Mouse (Mus musculus) forebrain, embryonic 10.5 days (tissue): ENCODE results near the gene Scnm1. TPM values are rescaled to one million over a fixed set of nuclear protein-coding genes. Genes with fewer than 3 reads are reported as not detected.

ENCODE experiments used
- DNase-seq: peaks from one replicate; pipeline ENCODE4 v3.0.0-alpha.2; 2017; ENCODE audit warnings: low spot score; ENCODE audit errors: extremely low spot score
- H3K27ac ChIP-seq: fragments of 300-500 bp; sonication (generic); 2 replicates; pipeline ENCODE4 v1.5.1; 2016; ENCODE audit warnings: mild to moderate bottlenecking
- H3K27me3 ChIP-seq: fragments of 300-500 bp; sonication (generic); 2 replicates; pipeline ENCODE4 v1.6.1; 2016; ENCODE audit warnings: mild to moderate bottlenecking; ENCODE audit not compliant: poor library complexity, severe bottlenecking
- H3K36me3 ChIP-seq: fragments of 300-500 bp; sonication (generic); replicated peaks from 2 replicates; pipeline ENCODE4 v1.6.1; 2016; ENCODE audit warnings: mild to moderate bottlenecking, moderate library complexity
- H3K4me1 ChIP-seq: fragments of 300-500 bp; sonication (generic); 2 replicates; pipeline ENCODE4 v1.6.1; 2016
- H3K4me3 ChIP-seq: fragments of 300-500 bp; sonication (generic); 2 replicates; pipeline ENCODE4 v1.5.1; 2016; ENCODE audit warnings: mild to moderate bottlenecking, moderate library complexity
- H3K9me3 ChIP-seq: fragments of 300-500 bp; sonication (generic); 2 replicates; pipeline ENCODE4 v1.6.1; 2016; ENCODE audit warnings: mild to moderate bottlenecking, moderate library complexity
- WGBS: fragments of 180-500 bp; shearing (Covaris S2); methylation state at CpG from one replicate; pipeline ENCODE4 v1.1.7; 2016; 5-methylcytosine and 5-hydroxymethylcytosine counted together
- polyA plus RNA-seq: library from polyadenylated mRNA; unstranded; fragments of >200 nt; fragmentation: Nextera tagmentation; extraction: Ambion mirVana; gene quantifications from 2 replicates; pipeline ENCODE4 v1.2.1, GENCODE M21; 2016

Gene Scnm1
- polyA plus RNA-seq, 1 experiment from 2014 or later: 75.8 TPM

- no peak for DNase-seq
- Histone ChIP-seq H3K4me3 (peak overlapping the region; percentile 2; the same call in 1 of the 2 replicates), H3K27ac (0 out of 2 replicates have a peak overlapping the region, but pooled peaks have one; percentile 20), H3K27me3 (peaks cover 59% of the 10 kb centered on the region), H3K36me3 (peaks cover 44% of the 10 kb centered on the region), H3K9me3 (no peaks in the 10 kb centered on the region), H3K4me1 (peaks cover 45% of the 10 kb centered on the region)
- WGBS: 71% methylated on average over 11 of the region's 11 CpGs
Observed at GRCm38 (mm10) chr3:95163419-95164255, 29.8 kb upstream of the Scnm1 start.

GRCm38 (mm10) chr3:95162345-95162628 lies 28.5 kb upstream of the Scnm1 start:
- no peak for DNase-seq
- Histone ChIP-seq H3K27me3 (peaks cover 53% of the 10 kb centered on the region), H3K4me3 (peak overlapping the region; percentile 65), H3K4me1 (peaks cover 45% of the 10 kb centered on the region), H3K36me3 (peaks cover 30% of the 10 kb centered on the region), H3K27ac (no peak overlapping the region), H3K9me3 (no peaks in the 10 kb centered on the region)
- 55% methylated on average over 2 of the region's 2 CpGs for WGBS

GRCm38 (mm10) chr3:95161618-95162344 lies 28.0 kb upstream of the Scnm1 start:
- H3K4me3 ChIP-seq: peak overlapping the region; percentile 65
- 7% methylated on average over 9 of the region's 9 CpGs for WGBS
- H3K36me3 ChIP-seq: peaks cover 25% of the 10 kb centered on the region
- H3K9me3 ChIP-seq: no peaks in the 10 kb centered on the region
- H3K27me3 ChIP-seq: peaks cover 48% of the 10 kb centered on the region
- H3K4me1 ChIP-seq: peaks cover 45% of the 10 kb centered on the region
- peak overlapping the region; percentile 81 for H3K27ac ChIP-seq
- DNase-seq: no peak

GRCm38 (mm10) chr3:95161041-95161551 lies 27.3 kb upstream of the Scnm1 start:
- H3K9me3 ChIP-seq: no peaks in the 10 kb centered on the region
- WGBS: under 1% methylated on average over 30 of the region's 30 CpGs
- H3K36me3 ChIP-seq: peaks cover 19% of the 10 kb centered on the region
- H3K27ac ChIP-seq: peak overlapping the region; percentile 81
- peaks cover 48% of the 10 kb centered on the region for H3K27me3 ChIP-seq
- H3K4me3 ChIP-seq: peak overlapping the region; percentile 65
- peak; percentile 40 for DNase-seq
- H3K4me1 ChIP-seq: peaks cover 45% of the 10 kb centered on the region

GRCm38 (mm10) chr3:95159987-95160963 lies 26.5 kb upstream of the Scnm1 start, which contains the start of gene Sema6c:
Gene Sema6c (plus strand): TSS chr3:95160457.
- WGBS: under 1% methylated on average over 66 of the region's 66 CpGs

GRCm38 (mm10) chr3:95159511-95159986 lies 25.7 kb upstream of the Scnm1 start:
- peaks cover 6% of the 10 kb centered on the region for H3K36me3 ChIP-seq
- peaks cover 45% of the 10 kb centered on the region for H3K4me1 ChIP-seq
- 8% methylated on average over 8 of the region's 8 CpGs for WGBS
- H3K27ac ChIP-seq: 0 out of 2 replicates have a peak overlapping the region, but pooled peaks have one; percentile 81
- peaks cover 48% of the 10 kb centered on the region for H3K27me3 ChIP-seq
- H3K4me3 ChIP-seq: peak overlapping the region; percentile 65
- H3K9me3 ChIP-seq: no peaks in the 10 kb centered on the region
- no peak for DNase-seq

More at GRCm38 (mm10) chr3:95159987-95160963, 26.5 kb upstream of the Scnm1 start, which contains the start of gene Sema6c:
- no peaks in the 10 kb centered on the region for H3K9me3 ChIP-seq
- peak within 1 kb of the TSS; percentile 65 for H3K4me3 ChIP-seq
- H3K27me3 ChIP-seq: peaks cover 48% of the 10 kb centered on the region
- H3K27ac ChIP-seq: peak within 1 kb of the TSS; percentile 81
- peak; percentile 88 for DNase-seq
- H3K4me1 ChIP-seq: peaks cover 45% of the 10 kb centered on the region
- peaks cover 13% of the 10 kb centered on the region for H3K36me3 ChIP-seq

- Histone ChIP-seq H3K4me1 (no peaks in the 10 kb centered on the region), H3K36me3 (no peaks in the 10 kb centered on the region), H3K27ac (no peak overlapping the region), H3K4me3 (no peak overlapping the region), H3K27me3 (peaks cover 8% of the 10 kb centered on the region), H3K9me3 (no peaks in the 10 kb centered on the region)
- 59% methylated on average over 4 of the region's 4 CpGs for WGBS
- no peak for DNase-seq
Observed at GRCm38 (mm10) chr3:95153874-95154273, 20.1 kb upstream of the Scnm1 start.

GRCm38 (mm10) chr3:95147924-95148323 lies 14.1 kb upstream of the Scnm1 start:
- H3K36me3 ChIP-seq: no peaks in the 10 kb centered on the region

GRCm38 (mm10) chr3:95142617-95143011 lies 8.8 kb upstream of the Scnm1 start:
- H3K4me3 ChIP-seq: no peak overlapping the region
- H3K36me3 ChIP-seq: peaks cover 14% of the 10 kb centered on the region
- H3K4me1 ChIP-seq: peaks cover 8% of the 10 kb centered on the region
- no peak overlapping the region for H3K27ac ChIP-seq
- peak; percentile 80 for DNase-seq
- 6% methylated on average over 5 of the region's 5 CpGs for WGBS
- H3K9me3 ChIP-seq: no peaks in the 10 kb centered on the region
- no peaks in the 10 kb centered on the region for H3K27me3 ChIP-seq

More at GRCm38 (mm10) chr3:95147924-95148323, 14.1 kb upstream of the Scnm1 start:
- 59% methylated on average over 3 of the region's 3 CpGs for WGBS
- DNase-seq: no peak
- H3K9me3 ChIP-seq: no peaks in the 10 kb centered on the region
- no peak overlapping the region for H3K4me3 ChIP-seq
- H3K27ac ChIP-seq: no peak overlapping the region
- no peaks in the 10 kb centered on the region for H3K4me1 ChIP-seq
- no peaks in the 10 kb centered on the region for H3K27me3 ChIP-seq

GRCm38 (mm10) chr3:95141952-95142616 lies 8.3 kb upstream of the Scnm1 start, which contains the start of gene Tnfaip8l2:
Gene Tnfaip8l2 (minus strand): TSS chr3:95142360.
- Histone ChIP-seq H3K27me3 (no peaks in the 10 kb centered on the region), H3K9me3 (no peaks in the 10 kb centered on the region), H3K4me1 (peaks cover 8% of the 10 kb centered on the region), H3K27ac (no peak within 1 kb of the TSS), H3K4me3 (no peak within 1 kb of the TSS), H3K36me3 (peaks cover 14% of the 10 kb centered on the region)
- 85% methylated on average over 10 of the region's 10 CpGs for WGBS
- no peak for DNase-seq

GRCm38 (mm10) chr3:95141474-95141873 lies 7.7 kb upstream of the Scnm1 start:
- Histone ChIP-seq H3K4me1 (peaks cover 8% of the 10 kb centered on the region), H3K4me3 (no peak overlapping the region), H3K9me3 (no peaks in the 10 kb centered on the region), H3K27ac (no peak overlapping the region), H3K27me3 (no peaks in the 10 kb centered on the region), H3K36me3 (peaks cover 14% of the 10 kb centered on the region)
- no peak for DNase-seq
- 91% methylated on average over 9 of the region's 9 CpGs for WGBS
